Mouse (Mus musculus) testis, adult 2 months (tissue): Measurements from ENCODE around the gene Usf2. TPM values are rescaled to one million over a fixed set of nuclear protein-coding genes. Genes with fewer than 3 reads are reported as not detected.
"Not testable (repeated sequence)": the region's sequence is repeated elsewhere in the genome, so short reads cannot be mapped to it uniquely, and the experiment has no call there.

Experiments
- H3K27ac ChIP-seq: fragments of 200-500 bp; 2 replicates; pipeline ENCODE4 v1.5.1; 2012; ENCODE audit warnings: low read depth, low read length; ENCODE audit not compliant: control insufficient read depth, insufficient read depth
- H3K27me3 ChIP-seq: fragments of 200-500 bp; 2 replicates; pipeline ENCODE4 v1.6.1; 2012; ENCODE audit warnings: mild to moderate bottlenecking, low read length, moderate library complexity; ENCODE audit not compliant: control insufficient read depth, insufficient read depth
- H3K36me3 ChIP-seq: fragments of 200-500 bp; 2 replicates; pipeline ENCODE4 v1.6.1; 2012; ENCODE audit warnings: mild to moderate bottlenecking, low read length; ENCODE audit not compliant: control insufficient read depth, insufficient read depth
- H3K4me1 ChIP-seq: fragments of 200-500 bp; 2 replicates; pipeline ENCODE4 v1.6.1; 2012; ENCODE audit warnings: low read length; ENCODE audit not compliant: control insufficient read depth, insufficient read depth
- H3K4me3 ChIP-seq: fragments of 200-500 bp; 2 replicates; pipeline ENCODE4 v1.5.1; 2012; ENCODE audit warnings: low read depth, mild to moderate bottlenecking, low read length, moderate library complexity, mixed read lengths; ENCODE audit not compliant: control insufficient read depth
- CTCF ChIP-seq: fragments of 200-500 bp; IDR thresholded peaks from 2 replicates; pipeline ENCODE4 v1.5.1; 2012; ENCODE audit warnings: low read depth, mild to moderate bottlenecking, inconsistent platforms, low read length, moderate library complexity; ENCODE audit not compliant: control insufficient read depth, insufficient read depth, insufficient replicate concordance
- POLR2A ChIP-seq: fragments of 200-500 bp; IDR thresholded peaks from 2 replicates; pipeline ENCODE4 v1.6.1; 2012; ENCODE audit warnings: low read depth, mild to moderate bottlenecking, inconsistent platforms, low read length, moderate library complexity; ENCODE audit not compliant: control insufficient read depth
- polyA plus RNA-seq: library from polyadenylated mRNA; depleted of rRNA; stranded (reverse); fragments of >200 nt; gene quantifications from 2 replicates; pipeline ENCODE4 v1.2.3, GENCODE M21; 2012

Gene Usf2
- polyA plus RNA-seq, 1 experiment, result 27.0 TPM

DNA sequence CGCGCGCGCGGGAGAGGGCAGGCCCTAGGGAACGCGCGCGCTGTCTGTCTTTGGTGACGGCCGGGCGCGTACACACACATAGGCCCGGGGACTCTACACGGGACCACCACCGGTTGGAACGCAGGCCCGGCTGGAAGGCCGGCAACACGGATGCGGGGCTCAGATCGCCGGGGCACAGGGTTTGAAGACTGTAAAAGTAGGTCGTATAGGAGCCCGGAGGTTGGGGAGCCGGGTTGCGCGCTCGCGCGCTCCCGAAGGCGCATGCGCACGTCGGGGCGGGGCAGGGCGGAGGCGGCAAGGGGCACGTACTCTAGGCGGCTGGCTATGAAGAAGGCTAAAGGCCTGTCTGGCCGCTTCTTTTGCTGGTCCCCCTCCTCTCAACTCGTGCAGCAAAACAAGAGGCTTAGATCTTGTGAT lies 772 bp upstream of the Usf2 start:
- H3K27me3 ChIP-seq, result no peaks in the 10 kb centered on the region
- peaks cover 10% of the 10 kb centered on the region for H3K4me1 ChIP-seq
- H3K4me3 ChIP-seq, result peak overlapping the region; percentile 83
- H3K36me3 ChIP-seq, result no peaks in the 10 kb centered on the region
- H3K27ac ChIP-seq, result peak overlapping the region; percentile 74
- TF ChIP-seq CTCF (no peak), POLR2A (peak; percentile 61)

DNA sequence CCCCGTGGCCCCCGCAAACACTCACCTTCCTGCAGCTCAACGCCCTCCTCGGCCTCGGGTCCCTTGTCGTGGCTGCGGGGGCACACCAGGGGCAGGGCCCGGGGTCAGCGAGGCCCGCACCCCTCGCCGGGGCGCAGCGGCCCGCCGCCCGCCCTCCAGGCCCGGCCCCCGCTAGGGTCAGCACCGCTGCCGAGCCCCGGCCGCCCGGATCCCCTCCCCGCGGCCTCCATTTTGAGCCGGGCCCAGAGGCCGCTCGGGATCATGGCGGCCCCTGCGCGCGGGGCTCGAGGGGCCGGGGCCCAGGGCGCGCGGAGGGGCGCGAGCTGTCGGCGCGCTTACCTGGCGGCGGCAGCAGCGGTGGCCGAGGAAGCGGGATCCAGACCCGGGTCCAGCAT lies 249 bp downstream of the Usf2 start:
- H3K27me3 ChIP-seq, result no peaks in the 10 kb centered on the region
- H3K4me3 ChIP-seq, result peak overlapping the region; percentile 92
- H3K4me1 ChIP-seq, result peaks cover 10% of the 10 kb centered on the region
- no peaks in the 10 kb centered on the region for H3K36me3 ChIP-seq
- H3K27ac ChIP-seq, result peak overlapping the region; percentile 87
- TF ChIP-seq CTCF (no peak), POLR2A (no peak)

DNA sequence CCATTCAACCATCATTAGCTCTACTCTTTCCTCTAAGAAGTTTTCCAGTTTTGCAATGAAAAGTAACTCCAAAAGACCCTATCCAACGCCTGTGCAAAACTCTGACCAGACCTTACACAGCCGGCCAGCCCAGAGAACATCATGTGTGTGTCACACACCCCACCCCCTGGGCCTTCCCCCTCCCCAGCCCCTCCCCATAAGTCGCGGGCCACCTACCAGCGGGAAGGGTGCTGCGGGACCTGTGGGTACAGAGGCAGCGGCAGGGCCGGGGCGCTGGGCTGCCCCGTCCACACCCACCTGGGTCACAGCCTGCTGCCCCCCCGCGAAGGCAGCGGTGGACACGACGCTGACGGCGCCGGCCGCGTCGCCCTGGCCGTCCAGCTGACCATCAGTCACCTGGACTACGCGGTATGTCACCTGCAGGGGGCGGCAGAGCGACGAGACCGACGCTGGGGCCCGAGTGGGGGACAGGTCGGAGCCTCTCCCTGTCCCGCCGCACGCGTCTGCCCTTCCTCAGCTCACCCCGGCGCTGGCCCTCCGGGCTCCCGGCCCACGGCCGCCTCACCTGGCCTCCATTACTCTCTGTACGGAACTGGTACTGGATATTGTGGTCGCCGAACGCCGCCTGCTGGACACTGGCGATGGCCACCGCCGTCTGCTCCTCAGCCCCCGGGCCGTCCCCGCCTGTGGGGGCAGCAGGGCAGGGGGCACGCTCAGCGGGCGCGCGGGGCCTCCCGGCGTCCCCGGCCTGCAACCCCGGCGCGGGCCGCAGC lies 833 bp downstream of the Usf2 start:
- Histone ChIP-seq H3K27ac (peak overlapping the region; percentile 87), H3K4me3 (peak overlapping the region; percentile 92), H3K27me3 (no peaks in the 10 kb centered on the region), H3K4me1 (peaks cover 10% of the 10 kb centered on the region), H3K36me3 (no peaks in the 10 kb centered on the region)
- TF ChIP-seq POLR2A (no peak), CTCF (peak; percentile 74)

DNA sequence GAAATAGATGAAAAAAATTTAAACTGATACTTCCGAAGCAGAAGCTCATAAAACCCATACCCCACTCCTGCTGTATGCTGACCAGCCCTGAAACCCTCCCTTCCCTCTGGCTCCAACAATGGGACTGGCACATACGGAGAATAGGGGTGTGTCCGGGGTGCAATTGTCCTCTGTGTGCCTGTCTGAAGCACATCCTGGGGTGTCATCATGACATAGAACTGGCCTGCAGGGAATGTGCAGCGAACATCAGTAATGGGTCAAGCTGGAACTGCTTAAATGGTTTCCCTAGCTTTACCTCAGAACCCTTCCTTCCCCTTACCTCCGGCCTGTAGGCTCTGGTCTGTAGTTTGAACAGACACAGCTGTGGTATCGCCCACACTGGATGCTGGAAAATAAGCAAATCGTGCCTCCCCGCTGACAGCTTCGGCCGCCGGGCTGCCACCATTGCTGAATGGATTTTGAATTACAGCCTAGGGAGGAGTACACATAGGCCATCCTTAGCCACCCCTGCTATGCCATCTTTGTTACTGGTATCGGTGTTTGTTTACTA lies 1.6 kb downstream of the Usf2 start:
- Histone ChIP-seq H3K4me1 (peaks cover 10% of the 10 kb centered on the region), H3K4me3 (no peak overlapping the region), H3K27ac (no peak overlapping the region), H3K36me3 (no peaks in the 10 kb centered on the region), H3K27me3 (no peaks in the 10 kb centered on the region)
- TF ChIP-seq POLR2A (no peak), CTCF (no peak)

DNA sequence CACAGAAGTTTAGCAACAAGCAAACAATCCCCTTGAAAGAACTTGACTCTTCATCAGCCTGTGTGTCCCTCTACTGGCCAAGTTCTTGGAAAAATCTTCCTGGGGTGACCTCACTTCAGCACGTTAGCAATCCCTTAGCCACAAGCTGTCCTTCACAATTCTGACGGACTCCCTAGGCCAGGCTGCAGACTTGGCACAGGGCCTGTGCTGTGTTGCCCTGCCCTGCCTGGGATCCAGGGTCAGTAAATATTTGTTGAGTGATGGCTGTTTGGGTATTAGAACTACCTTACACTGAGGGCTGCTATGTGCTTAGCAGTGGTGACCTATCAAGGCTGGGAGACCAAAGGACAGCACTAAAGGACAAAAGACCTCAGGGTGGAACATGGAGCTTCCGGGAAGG lies 2.6 kb downstream of the Usf2 start:
- H3K36me3 ChIP-seq, result no peaks in the 10 kb centered on the region
- H3K4me1 ChIP-seq, result peaks cover 10% of the 10 kb centered on the region
- TF ChIP-seq POLR2A (no peak), CTCF (no peak)
- H3K27ac ChIP-seq, result no peak overlapping the region
- H3K4me3 ChIP-seq, result no peak overlapping the region
- no peaks in the 10 kb centered on the region for H3K27me3 ChIP-seq

DNA sequence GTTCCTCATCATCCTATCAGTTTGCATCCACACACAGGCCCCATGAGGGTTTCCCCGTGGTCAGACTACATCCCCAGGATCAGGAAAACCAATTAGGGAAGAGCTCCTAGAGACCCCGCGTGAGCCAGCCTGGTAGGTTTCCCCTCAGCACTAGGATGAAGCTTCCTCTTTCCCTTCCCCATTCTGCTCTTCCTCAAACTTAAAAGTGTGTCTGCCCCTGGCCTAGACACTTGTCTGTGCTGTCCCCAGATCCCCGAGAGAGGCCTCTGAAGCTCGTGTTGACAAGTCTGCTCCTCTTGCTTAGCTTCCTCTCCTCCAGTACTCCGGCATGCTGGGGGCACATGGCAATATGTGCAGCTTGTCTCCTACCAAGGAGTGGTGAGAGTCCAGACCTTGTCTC lies 3.1 kb downstream of the Usf2 start:
- Histone ChIP-seq H3K36me3 (no peaks in the 10 kb centered on the region), H3K4me1 (peaks cover 8% of the 10 kb centered on the region), H3K4me3 (no peak overlapping the region), H3K27me3 (no peaks in the 10 kb centered on the region), H3K27ac (no peak overlapping the region)
- TF ChIP-seq CTCF (no peak), POLR2A (no peak)

DNA sequence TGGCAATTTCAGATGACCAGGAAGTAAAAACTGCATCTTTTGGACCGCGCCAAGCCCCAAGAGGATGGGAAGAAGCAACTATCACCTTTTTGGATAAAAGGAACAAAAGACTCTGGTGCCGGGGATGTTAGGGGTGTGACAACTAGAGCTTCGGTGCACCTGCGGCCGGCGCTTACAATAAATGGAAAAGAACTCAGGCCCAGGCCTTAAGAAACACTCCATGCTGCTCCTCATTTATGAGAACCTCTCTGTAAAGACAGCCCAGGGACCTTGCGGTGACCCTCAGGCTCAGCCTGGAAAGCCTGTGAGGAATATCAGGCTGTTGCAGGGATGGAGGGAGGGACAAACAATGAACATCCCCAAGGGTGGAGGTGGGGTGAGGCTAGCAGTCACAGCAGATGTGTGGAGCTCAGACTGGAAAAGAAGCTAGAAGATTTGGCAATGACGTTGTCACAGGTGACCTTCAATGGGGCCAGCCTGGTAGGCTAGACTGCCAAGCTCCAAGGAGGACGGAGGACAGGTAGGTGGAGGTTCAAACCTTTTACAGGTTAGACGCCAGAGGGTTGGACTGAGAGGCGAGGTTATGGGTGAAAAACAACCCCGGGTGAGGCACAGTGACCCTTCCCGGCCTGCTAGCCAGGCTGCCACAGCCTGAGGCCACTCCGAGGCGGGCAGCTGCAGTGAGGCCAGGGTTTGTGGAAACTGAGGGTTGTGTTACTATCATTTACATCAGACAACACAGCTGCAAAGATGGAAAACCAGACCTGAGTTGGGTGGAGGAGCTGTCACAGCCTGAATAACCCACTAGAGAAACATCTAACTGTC lies 4.0 kb downstream of the Usf2 start:
- H3K36me3 ChIP-seq, result no peaks in the 10 kb centered on the region
- H3K4me3 ChIP-seq, result no peak overlapping the region
- H3K27ac ChIP-seq, result no peak overlapping the region
- H3K27me3 ChIP-seq, result no peaks in the 10 kb centered on the region
- TF ChIP-seq POLR2A, result no peak
- TF ChIP-seq CTCF, result no peak
- no peaks in the 10 kb centered on the region; the same call in 1 of the 2 replicates for H3K4me1 ChIP-seq

DNA sequence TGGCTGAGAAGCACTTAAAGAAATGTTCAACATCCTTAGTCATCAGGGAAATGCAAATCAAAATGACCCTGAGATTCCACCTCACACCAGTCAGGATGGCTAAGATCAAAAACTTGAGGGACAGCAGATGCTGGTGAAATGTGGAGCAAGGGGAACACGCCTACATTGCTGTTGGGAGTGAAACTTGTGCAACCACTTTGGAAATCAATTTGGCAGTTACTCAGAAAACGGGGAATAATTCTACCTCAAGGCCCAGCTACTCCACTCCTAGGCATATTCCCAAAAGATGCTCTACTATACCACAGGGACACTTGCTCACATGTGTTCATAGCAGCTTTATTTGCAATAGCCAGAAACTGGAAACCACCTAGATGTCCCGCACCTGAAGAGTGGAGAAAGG lies 6.7 kb downstream of the Usf2 start:
- H3K4me1 ChIP-seq, H3K4me3 ChIP-seq, H3K36me3 ChIP-seq, H3K27me3 ChIP-seq, H3K27ac ChIP-seq: not testable (repeated sequence)
